Mouse (Mus musculus): ENCODE results near the gene Zmat3.

Zmat3 gene

DNA sequence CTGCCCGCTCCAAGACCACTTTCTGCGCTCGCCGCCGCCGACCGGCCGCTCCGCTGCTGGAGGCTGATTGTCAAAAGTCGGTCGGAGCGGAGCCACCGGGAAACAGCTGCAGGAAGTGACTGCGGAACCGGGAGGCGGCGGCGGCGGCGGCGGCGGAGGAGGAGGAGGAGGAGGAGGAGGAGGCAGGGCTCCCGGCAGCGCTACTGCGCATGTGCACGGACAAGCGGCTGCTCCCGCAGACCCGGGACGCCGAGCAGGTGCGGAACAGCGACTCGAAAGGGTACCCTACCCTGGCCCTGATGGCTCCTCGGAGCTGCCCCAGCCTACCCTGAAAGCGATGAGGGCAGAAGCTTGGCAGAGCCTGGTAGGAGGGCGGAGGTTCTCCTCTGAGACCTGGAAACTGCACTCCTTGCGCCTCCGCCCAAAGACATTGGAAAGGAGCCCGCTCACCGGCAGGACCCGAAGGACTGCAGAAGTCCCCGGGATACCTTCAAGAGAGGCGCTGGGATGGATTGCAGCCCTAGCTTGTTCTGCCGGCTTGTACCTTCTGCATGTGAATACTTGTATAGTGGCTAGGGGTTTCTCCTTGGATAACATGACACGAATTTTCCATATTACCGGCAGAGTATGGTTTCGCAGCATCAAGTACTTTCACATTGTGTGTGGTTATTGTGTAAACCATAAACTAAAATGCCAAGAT lies at the start of gene Zmat3:
TSS of gene Zmat3 (minus strand) at position 469 of the 700 bp plus-strand sequence.
- in situ Hi-C loops (cut with MboI): no loop called here

DNA sequence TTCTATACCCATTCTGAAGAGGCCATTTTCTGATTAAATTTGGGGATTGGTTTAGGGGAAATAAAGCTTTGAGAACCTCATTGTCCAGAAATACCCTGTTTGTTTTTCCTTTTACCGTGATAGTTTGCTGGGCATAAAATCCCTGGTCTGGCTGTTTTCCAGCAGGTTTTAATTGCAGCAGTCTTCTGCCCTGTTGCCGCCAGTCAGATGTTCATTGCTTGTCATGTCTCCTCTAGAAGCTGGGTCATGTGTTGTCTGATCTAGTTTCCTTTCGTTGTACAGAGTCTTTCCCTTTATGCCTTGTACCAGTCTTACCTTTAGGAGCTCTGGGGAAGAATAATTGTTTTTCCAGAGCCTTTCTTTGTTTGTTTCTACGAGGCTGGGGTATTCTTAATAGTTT lies 48.6 kb upstream of the Zmat3 start:
- in situ Hi-C loops (cut with MboI): no loop called here

DNA sequence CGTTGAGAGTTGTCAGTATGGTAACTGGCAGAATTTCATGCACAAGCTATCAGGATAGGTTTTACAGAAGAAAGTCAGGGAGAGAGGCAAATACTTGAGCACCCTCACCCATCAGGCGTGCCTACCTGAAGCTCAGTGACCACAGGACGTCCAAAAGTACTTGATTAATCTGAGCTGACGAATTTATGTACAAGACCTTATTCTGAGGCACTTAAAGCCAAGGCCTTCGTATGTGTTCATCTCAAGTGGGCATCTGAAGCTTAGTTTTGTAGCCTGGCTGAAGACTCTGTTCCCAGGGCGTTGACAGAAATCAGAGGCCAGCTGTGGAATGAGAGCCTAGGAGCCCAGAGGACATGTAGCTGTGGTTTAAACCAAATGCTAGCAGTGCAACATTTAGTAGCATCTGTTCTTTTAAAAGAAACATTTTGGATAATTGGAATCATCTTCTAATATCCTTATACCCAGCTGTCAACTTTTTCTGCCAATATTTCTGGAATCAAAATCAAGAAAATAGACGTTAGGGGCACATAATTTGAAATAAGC lies 46.8 kb upstream of the Zmat3 start:
- in situ Hi-C loops (cut with MboI): no loop called here

DNA sequence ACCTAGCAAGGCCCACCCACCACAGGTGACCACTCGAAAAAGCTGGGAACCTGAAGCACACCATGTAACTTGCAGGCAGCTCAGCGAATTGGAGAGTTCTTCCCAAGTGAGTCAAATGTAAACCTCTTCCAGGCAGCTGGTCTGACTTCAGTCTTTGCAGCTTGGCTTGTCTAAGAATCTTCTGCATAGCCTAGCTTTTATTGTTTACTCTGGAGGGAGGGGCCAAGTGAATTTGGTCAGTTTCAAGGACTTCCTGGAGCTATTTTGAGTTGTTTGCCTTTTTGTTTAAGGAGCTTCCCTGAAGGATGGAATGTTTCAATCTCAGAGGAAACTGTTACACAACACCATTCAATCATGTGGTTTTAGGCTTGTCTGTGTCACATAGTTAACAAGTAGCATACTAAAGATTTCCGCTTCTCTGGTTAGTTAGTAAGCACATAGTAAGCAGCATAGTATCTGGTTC lies 43.0 kb upstream of the Zmat3 start:
- in situ Hi-C loops (cut with MboI): no loop called here

DNA sequence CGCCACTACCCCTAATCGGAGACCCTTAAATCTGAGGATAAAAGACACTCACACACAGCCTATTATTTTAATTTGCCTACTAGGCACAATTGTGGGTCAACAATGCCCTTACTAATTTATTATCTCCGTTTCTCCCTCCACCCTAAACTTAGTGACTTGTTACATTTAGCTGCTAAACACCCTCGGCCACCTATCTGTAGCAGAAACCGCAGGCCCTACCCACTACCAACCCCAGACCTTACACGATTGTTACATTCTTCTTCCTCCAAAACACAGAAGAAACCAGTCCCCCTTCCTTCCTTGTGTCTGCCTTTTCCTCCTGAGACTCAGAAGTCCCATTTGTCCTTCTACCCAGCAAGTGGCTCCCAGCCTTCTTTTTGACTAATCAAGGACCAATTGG lies 41.0 kb upstream of the Zmat3 start:
- in situ Hi-C loops (cut with MboI): no loop called here

DNA sequence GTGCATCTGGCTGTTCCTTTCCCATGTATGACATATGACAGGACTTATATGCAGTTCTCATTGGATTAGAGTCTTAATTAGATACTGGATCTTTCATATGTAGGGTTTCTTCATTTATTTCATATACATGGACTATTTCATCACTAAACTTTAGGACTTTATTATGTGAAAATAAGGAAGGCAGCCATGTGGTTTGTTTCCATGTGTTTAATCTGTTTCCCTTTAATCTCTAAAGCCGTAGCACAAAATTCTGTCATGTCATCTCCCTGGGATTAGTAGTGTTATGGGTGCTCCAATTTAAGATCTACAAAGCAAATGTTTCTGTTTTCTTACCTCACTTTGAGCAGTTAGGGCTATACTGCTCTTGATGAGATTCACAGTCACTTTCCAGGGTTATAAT lies 39.9 kb upstream of the Zmat3 start:
- in situ Hi-C loops (cut with MboI): no loop called here

DNA sequence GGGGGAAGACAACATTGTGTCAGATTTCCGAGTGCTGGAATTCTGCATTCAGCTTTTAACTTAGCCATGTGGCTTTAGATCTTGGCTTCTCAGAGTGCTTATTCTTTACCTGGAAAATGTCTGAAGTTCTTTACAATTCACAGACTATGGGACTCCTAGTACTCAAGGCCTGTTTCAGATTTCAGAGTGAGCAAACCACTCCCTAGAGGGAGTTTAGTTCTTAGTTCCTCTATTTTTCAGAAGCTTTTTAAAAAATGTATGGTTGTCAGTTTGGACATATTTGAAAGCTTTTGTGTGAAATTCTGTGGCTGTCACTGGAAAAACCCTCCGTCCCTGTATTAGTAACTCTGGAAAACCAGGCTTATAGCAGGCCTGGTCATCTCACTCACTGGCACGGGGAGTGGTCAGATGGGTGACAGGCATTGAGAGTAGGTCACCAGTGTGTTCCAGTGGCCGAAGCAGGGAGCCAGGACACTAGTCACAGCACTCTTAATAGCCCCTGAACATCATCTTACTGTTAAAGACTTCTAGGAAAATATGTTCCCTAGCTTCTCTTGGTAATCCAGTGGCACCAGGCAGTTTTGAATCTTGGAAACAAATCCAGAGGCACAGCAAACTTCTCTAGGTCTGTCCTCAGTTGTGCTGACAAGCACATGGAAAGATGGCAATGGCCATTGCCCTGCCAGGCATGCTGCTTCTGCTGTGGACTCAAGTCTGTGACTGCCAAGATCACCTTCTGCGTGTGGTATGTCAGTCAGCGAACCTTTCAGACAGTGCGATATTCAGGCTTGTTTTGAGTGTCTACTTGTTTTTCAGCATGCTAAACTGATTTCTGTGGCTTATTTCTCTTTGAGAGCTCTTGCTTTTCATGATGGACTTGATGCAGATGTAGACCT lies 37.4 kb upstream of the Zmat3 start:
- in situ Hi-C loops (cut with MboI): no loop called here

DNA sequence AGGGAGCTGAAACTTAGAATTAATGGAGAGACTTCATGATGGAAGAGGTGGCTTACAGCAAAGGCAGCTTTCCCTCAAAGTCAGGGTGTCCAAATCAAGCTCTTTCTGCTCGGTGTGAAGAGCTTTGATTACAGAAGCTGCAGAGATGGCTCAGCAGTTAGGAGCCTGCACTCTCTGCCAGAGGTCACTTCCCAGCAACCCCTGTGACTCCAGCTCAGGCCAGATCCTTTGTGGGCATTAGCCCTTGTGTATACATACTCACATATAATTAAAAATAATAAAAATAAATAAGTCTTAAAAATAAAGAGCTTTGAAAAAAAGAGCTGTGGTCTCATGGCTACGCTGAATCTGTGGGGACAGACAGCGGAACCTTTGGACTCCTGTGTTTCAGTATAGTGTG lies 35.8 kb upstream of the Zmat3 start:
- in situ Hi-C loops (cut with MboI): no loop called here

DNA sequence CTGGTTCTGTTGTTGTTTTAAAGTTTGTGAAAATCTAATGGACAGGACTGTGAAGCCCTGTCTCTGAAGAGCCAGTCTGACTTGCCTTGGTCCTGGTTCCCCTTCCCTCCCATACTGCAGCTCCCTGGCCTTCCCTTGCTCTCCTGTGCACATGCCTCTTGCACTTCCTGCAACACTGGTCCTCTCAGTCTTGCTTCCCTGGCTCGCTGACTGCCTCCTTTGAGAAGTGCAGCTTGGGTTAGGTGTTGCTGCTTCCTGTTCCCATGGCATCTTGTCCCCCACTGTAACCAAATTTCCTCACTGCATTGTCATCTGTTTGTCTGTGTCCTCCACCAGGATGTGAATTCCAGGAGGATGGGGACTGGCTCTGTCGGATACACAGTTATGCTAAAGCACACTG lies 34.1 kb upstream of the Zmat3 start:
- in situ Hi-C loops (cut with MboI): no loop called here

DNA sequence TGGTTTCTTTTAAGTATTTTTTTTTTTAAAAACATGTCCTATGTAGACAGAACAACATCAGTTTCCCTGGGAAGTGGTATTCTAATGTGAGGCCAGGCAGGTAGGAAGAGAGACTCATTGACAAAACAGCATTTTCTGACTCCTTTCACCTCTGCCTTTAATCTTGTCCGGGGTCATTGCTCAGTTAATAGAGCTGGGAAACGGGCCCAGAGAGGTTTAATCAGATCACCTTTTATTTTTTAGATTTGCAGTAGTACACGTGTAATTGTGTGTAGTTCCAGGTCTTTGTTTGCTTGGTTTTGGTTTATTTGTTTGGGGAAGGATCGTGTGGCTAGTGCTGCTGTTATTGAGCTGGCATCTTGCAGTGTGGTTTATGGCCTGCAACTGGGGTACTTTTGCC lies 33.6 kb upstream of the Zmat3 start:
- in situ Hi-C loops (cut with MboI): no loop called here

DNA sequence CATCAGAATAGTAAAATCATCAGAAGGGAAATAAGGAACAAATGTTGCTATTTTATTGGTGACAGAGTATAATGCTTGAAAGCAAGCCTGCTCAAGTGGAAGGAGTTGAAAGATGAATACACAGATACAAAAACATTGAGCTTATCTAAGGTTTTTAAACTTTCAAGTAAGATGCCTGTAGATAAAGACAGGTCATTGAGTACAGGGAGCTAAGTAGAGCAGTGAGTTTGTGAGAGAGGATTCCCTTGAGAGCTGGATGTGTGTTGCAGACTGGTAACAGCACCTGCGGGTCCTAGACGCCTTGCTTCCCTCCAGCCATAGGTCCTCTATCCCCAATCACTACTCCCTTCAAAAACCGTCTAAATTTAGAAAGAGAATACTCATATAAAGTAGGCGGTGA lies 32.8 kb upstream of the Zmat3 start:
- in situ Hi-C loops (cut with MboI): no loop called here

DNA sequence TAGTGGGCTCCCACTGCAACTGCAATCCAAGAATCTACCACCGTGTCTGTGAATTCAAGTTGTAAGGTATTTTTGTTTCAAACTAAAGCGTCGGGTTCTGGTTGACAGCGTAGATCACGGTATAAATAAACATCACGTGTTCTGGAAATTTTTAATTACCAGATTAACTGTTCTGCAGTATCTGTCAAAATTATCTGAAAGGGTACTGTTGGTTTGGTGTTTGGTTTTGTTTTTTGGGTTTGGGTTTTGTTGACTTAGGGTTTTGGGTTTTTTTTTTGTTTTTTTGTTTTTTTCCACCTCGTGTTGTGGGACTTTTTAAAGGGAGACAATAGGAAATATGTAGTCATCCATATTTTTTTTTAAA lies 32.3 kb upstream of the Zmat3 start:
- in situ Hi-C loops (cut with MboI): no loop called here

DNA sequence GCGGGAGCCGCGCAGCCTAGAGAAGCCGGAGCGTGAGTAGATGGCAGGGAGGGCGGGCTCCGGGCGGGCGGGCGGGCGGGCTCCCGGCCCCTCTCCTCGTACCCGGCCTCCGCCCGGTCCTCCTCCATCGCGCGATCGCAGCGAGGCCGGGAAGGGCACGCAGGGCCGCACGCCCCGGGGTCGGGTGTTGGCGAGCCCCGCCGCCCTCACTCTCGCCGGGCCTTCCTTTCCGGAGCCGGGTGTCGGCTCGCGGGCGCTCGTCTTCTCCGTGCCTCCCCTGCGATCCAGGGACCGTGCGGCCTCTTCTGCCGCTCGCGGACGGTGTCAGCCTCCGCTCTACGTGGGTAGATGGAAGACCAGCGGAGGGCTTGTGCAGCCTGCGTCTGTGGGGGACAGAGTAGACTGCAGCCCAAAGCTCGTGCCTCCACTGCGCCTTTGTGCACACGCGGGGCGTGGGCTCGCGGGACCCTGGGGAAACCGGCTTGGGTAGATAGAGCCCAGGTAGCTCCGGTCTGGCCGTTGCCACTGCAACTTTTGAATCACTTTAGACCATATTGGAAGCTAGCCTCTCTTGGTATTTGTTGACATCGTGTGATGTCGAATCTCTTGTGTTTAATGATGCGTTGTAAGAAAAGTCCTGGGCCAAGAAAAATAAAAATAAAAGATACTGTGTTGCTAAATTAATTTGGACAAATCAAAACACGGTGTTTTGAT lies 31.8 kb upstream of the Zmat3 start, which contains the start of gene Pik3ca:
TSS of gene Pik3ca (plus strand) at position 211 of the 714 bp plus-strand sequence.
- in situ Hi-C loops (cut with MboI): no loop called here

DNA sequence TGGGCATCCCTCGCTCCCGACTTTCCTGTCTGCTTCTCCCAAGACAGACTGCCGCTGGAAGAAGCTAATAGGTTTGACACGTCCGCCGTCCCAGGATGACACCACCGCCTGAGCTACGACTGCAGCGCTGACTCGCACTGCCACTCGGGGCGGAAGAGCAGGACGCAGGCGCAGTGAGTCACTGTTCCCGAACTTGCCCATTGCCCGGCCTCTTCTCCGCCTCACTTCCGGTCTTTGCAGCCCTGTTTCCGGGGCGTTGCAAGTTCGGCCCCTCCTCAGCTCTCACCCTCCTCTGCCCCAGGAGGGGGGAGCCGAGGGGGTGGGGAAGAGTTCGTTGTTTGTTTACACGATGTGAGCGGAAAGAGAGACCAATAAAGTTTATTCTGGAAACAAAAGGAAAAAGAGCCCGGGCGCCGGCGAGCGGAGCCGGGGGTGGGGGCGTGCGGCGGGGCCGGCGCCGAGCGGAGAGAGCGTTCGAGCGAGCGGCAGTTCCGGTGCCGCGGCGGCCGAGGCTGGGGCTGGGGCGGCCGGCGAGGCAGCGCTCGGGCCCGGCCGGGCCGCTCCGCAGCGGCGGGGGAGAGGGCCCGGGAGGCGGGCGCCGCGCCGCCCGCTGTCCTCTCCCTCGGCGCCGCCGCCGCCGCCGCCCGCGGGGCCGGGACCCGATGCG lies 31.1 kb upstream of the Zmat3 start:
- in situ Hi-C loops (cut with MboI): no loop called here

DNA sequence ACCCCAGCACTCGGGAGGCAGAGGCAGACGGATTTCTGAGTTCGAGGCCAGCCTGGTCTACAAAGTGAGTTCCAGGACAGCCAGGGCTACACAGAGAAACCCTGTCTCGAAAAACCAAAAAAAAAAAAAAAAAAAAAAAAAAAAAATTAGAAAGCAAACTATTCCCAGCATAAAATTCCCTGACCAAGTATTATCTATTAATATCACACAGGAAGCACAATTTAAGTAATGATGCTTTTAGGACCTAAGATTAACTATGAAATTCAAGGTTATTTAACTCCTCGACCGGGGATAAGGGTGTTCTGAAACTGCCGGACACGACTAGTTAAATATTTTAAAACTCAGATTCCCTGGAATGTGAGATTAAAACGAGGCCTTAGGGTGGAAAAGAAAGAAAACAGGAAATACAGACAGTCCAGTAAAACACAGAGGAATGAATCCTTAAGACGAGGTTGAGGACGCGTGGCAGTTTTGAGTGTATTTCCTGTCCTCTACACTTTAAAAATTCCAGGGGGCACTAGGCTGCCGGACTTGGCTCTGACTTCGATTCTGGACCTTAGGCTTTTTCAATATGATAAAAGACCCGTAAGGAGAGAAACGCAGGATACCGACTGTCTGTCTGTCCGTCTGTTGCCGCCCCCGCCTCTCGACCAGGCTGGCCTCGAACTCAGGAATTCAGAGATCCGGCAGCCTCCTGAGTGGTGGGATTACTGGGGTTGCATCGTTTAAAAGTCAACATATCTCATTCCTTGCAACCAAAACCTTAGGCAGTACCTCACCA lies 30.1 kb upstream of the Zmat3 start:
- in situ Hi-C loops (cut with MboI): no loop called here

DNA sequence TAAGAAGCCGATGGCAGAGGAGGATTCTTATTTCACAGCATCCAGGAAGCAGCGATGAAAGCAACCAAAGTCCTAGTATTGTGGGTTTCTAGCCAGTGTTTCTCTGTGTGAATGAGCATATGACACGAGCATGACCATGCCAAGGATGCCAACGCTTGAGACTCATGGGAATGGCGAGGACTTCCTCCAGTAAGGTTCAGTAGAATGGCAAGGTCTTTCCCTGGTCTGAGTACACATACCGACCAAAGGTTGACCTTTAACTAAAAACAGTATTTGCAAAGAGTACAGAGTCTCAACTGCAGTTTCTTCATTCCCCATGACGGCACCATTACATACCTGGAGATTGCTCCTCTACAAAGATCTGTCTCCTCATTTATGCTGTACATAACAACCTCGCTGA lies 28.2 kb upstream of the Zmat3 start:
- in situ Hi-C loops (cut with MboI): no loop called here

DNA sequence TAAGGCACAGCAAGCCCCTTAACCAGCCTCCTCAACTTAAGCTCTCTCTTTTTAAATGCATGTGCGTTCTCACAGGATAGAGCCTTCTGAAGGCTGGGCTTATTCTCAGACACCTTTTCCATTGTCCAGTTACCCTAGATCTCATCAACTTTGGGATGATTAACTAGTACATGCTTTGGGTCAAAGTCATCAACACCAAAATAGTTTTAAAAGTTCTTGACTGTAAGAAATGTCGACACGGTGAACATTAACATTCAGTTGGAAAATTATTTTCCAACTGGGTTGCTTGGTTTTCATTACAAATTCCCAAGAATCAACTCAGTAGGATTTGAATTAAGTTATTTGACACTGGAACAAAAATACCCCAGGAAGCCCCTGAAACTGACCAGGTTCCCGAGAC lies 27.0 kb upstream of the Zmat3 start:
- in situ Hi-C loops (cut with MboI): no loop called here

DNA sequence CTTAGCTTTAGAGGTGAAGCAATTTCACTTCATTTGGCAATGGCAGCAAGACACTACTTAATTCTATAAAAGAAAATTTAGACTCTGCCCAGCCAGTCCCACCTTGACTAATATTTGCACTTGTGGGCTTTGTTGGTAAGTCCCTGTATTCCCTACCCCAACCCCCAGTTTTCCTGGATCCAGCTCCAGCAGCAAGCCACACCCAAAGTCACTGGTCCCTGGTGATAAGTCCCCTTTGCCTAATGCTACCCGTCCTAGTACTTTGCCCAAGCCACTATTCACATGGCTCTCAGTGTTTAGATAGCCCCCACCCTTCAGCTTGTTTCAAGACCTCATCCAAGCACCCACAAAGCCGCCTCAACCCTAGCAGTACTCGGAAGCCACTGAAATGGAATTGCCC lies 15.7 kb upstream of the Zmat3 start:
- in situ Hi-C loops (cut with MboI): no loop called here

DNA sequence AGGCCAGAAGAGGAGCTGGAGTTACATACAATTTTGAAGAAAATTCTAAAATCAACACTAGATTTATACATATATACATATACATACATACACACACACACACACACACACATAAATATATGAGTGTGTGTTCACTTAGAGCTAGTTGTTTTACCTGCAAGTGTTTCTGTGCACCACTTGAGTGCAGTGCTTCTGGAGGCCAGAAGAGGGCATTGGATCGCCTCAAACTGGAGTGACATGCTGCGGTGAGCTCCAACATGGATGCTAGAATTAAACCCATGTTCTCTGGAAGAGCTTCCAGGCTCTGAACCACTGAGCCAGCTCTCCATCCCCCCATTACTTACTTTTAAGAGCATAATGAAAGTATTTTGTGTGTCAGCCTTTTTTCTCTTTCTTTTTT lies 14.1 kb upstream of the Zmat3 start:
- in situ Hi-C loops (cut with MboI): no loop called here

DNA sequence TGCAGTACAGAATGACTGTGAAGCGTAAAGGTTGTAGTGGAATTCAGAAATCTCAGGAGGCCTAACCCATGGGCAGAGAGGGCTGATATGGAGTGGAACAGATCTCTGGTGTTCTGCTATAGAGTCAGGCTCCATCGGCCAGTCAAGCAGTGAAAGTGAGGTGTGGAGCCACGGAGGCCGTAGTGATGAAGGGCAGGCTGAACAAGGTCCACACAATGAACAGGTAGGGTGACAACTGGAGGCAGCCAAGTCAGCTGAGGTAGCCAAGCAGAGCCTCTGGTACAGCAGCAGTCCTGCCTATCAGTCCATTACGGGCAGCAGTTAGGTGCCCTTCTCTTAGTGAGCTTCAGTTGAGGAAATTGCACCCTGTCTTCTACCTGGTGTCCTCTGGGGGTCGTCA lies 7.4 kb upstream of the Zmat3 start:
- in situ Hi-C loops (cut with MboI): no loop called here

DNA sequence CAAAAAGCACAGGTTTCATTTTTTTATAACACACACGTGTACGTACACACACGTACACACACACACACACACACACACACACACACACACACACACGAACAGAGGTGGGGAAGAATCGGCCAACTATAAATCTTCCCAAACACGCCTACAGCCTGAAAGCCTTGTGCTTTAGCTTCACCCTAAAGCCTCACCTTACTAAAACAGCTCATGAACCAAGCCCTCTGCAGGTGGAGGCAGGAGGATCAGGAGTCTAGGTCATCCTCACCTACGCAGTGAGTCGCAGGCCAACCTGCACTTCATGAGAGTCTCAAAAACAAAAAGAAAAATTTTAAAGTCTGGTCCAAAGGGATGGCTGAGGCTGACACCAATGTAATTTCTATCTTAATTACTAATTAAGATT lies 6.7 kb upstream of the Zmat3 start:
- in situ Hi-C loops (cut with MboI): no loop called here

All from mature B cell (primary cell).